Mouse (Mus musculus) liver (tissue): ENCODE data around the gene Ep400.

ENCODE experiments used
- DNase-seq: peaks from one replicate; pipeline ENCODE4 v3.0.0-alpha.2; 2020; ENCODE audit warnings: mixed read lengths

The Ep400 gene

DNA sequence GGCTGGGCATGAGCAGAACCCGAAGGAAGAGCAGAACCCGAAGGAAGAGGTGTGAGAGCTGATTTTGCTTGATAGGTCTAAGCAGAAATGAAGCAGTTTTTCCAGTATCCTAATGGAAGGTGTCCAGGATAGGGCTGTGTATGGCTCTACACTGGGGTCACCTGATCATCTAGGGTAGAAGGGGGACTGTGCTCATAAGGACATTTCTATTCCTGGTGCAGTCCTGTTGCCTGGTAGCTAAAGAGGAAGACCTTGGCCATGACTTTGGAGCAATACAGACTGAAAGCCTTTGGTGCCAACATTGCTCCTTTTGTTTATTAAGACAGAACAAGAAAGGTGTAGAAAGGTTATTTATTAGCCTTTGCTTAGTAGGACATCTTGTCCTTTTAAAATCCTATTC is 106.5 kb downstream of the Ep400 start:
- DNase-seq: no peak

GRCm38 (mm10) chr5:110659682-110660081 is 110.8 kb downstream of the Ep400 start:
- no peak for DNase-seq

GRCm38 (mm10) chr5:110653686-110654085 is 116.8 kb downstream of the Ep400 start:
- DNase-seq: no peak

DNA sequence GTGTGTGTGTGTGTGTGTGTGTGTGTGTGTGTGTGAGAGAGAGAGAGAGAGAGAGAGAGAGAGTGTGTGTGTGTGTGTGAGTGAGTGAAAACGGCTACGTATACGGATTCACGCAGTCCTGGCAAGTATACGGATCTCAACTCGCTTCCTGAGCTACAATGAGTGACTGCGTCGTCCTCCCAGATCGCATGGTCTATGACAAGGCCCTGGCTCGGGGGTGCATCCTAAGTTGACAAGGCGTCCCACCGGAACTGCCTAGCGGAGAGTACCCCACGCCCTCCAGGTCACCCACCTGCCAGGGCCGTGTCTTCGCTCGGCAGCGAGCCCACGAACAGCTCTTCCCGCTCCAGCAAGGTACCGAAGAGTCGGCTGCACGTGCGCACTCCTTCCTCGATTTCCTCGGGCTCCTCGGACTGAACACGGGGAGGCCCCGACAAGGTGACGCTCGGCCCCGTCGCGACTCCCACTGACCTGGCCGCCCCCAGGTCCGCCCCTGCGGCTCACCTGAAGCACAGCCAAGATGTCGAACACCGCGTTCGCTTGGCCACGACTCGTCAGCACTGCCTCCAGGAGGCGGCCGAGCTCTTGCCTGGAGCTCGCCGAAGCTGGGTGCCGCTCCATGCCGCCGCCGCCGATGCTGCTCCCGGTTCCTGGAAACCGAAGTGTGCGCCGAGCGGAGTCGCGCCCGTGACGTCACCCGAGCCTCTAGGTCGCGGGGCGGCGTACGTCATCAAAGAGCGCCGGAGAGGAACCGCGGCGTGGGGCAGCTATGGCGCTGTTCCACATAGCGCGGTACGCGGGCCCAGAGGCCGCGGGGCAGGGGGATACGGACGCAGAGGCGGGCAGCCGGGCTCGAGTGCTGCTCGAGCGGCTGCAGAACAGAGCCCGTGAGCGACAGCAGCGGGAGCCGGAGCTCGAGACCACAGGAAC is 117.5 kb downstream of the Ep400 start, which contains the start of the genes Noc4l and Ddx51:
Gene Noc4l, minus strand, starts transcription at position 699 of the 930 bp plus-strand sequence.
Gene Ddx51, plus strand, starts transcription at position 733 of the 930 bp plus-strand sequence.
- peak; percentile 95 for DNase-seq

GRCm38 (mm10) chr5:110646377-110646776 is 124.1 kb downstream of the Ep400 start:
- peak; percentile 48 for DNase-seq

DNA sequence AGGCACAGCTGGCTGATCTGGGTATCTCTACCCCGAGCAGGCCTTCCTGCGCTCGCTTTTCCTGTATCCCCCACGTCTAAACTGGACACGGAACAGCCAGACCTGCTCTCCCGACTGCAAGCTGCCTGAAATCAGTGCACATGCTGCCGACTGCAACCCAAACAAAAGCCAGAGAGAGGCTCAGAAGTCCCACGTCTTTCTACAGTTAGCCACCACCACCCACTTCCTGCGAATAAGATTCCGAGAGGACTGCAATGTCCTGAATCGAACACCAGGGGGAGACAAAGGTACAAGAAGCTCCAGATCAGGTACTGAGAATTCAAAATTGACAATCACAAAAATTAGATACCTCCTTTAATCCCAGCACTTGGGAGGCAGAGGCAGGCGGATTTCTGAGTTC is 131.1 kb downstream of the Ep400 start:
- peak; percentile 73 for DNase-seq

DNA sequence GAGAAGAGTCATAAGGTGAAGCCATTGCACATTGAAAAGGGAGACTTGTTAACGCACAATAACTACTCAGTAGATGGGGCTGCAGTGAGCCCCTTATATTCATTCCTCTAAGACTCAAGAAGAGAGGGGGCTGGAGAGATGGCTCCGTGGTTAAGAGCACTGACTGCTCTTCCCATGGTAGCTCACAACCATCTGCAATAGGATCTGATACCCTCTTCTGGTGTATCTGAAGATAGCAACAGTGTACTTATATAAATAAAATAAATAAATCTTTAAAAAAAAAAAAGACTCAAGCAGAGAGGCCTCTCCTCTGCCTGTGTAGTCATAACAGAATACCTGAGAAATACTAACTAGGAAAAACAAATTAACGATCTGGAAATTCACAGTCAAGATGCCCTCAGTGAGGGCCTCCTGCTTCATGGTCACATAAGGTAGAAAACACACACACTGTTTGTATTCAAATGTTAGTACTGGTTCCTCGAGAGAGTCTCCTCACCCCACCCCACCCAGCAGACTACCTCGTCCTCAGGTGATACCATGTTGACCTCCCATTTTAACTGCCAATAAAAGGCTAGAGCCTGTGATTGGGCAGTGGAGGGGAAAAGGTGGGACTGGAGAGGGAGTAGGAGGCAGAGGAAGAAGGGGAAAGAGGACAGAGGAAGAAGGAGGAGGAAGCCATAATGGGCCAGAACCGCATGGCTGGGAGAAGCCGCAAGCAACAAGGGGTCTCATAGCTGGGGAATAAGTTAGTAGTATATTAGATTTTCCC is 132.0 kb downstream of the Ep400 start:
- DNase-seq: no peak

DNA sequence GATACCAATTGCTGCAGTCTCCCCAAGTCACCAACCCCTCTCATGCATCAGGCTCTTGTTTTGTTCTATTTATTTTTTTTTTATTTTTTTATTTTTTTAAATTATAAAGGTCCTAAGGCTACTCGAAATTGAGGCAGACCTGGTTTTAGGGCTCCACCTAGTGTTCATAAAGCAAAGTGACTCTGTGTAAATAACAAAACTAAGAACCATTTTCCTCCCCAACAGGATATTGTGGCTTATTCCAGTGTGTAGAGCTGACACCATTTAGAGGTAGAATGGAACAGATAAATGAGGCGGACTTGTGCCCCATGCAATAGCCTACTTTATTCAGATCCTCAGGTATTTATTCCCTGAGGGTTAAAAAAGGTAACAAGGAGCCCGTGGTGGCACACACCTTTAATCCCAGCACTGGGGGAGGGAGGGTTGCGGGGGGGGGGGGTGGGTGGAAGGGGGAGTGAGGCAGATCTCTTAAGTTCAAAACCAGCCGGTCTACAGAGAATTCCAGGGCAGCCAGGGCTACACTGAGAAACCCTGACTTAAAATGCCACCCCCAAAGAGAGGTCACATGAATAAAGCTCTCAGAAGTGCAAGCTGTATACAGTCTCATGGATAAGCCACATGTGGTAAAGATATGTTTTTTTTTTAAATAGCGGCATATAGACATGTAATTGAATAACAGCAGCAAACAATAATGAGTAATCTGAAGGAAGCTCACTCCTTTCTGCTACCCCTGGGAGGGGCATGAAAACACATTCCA is 134.4 kb downstream of the Ep400 start:
- DNase-seq: no peak

DNA sequence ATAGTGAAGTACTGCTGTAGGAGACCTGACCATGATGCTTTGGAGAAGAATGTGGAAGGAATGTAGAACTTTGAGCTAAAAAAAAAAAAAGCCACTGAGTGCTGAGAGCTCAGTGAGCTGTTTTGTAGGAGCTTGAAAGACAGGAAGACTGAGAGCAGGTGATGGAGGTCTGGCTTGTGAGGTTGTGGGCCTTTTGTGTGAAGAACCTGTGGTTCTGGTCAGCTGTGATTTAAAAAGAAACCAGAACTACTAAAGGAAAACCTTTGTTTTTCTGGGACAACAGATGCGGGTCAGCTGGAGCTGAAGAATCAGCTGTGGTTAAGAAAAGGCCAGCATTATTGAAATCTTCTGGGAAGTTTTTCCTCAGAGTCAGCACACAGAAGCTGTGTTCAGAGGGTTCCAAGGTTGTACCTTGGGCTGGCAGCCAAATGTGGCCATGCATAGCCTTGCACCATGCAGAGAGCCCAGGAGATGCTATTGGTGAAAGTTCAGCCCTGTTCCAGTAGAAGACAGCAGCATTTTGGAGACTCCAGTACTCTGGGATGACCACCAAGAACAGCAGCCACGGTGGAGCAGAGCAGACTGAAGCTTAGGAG is 140.9 kb downstream of the Ep400 start:
- no peak for DNase-seq

GRCm38 (mm10) chr5:110628156-110628555 is 142.4 kb downstream of the Ep400 start:
- no peak for DNase-seq

DNA sequence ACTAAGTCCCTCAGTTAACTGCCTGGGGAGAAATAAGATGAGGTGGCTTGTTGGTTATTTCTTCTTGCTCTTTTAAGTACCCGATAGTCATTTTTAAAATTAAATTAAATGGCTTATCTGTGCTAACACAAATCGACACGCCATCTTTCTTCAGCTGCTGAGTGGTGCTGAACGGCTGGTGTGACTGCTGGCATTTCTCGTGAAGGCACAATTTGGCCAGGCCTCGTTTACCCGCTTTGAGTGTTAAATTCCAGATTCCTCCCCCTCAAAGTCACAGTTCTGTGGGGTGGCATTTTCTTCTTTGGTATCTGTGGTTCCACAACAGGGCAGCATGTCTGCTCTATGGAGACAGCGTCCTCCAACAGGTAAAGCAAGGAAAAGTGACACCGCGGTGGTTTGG is 143.2 kb downstream of the Ep400 start:
- no peak for DNase-seq

- DNase-seq: no peak
These were observed 146.2 kb downstream of the Ep400 start for GRCm38 (mm10) chr5:110624319-110624718.

DNA sequence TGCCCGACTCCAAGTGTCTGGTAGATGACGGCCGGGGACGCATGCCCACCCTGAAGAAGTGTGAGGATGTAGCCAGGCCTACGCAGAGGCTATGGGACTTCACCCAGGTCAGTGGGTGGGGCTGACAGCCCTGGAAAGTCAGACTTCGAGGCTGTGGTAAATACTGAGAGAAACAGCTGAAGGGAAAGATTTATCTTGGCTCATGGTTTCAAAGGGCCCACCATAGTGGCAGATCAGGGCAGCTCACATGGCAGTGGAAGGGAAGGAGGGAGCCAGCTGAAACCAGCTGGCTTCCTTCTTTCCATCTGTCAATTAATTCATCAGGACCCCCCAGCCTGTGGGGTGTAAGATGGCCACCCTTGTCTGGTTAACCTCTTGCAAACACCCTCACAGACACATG is 151.3 kb downstream of the Ep400 start:
- no peak for DNase-seq
